Mouse (Mus musculus) gastrocnemius, postnatal 36 days (tissue): ENCODE results near the gene Stk32c. TPM values are rescaled to one million over a fixed set of nuclear protein-coding genes. Genes with fewer than 3 reads are reported as not detected.
A peak's percentile ranks its signal among the peaks of the same experiment; 100 is the strongest.

ENCODE experiments used
- DNase-seq, 2 experiments: peaks; one replicate each; pipeline ENCODE4 v3.0.0; 2022
- intact Hi-C: fragments of 180-260 bp; cut with DNase I; formaldehyde crosslinking; loops from one replicate; pipeline ENCODE4 v1.15.1; 2025
- total RNA-seq, 2 experiments: library from RNA; stranded (reverse); gene quantifications; 2 replicates each; pipeline ENCODE4 v1.2.3; 2021

Stk32c gene
- total RNA-seq, 2 experiments from 2014 or later = 0.10 to 0.38 TPM

- no peak for DNase-seq
- intact Hi-C loops = no loop called here
These were observed 56.6 kb downstream of the Stk32c start for GRCm38 (mm10) chr7:139156341-139157058.

GRCm38 (mm10) chr7:139152927-139153326 lies 60.2 kb downstream of the Stk32c start:
- intact Hi-C loops = no loop called here
- no peak for DNase-seq

GRCm38 (mm10) chr7:139151116-139151515 lies 62.0 kb downstream of the Stk32c start:
- no peak for DNase-seq
- intact Hi-C loops = no loop called here

DNA sequence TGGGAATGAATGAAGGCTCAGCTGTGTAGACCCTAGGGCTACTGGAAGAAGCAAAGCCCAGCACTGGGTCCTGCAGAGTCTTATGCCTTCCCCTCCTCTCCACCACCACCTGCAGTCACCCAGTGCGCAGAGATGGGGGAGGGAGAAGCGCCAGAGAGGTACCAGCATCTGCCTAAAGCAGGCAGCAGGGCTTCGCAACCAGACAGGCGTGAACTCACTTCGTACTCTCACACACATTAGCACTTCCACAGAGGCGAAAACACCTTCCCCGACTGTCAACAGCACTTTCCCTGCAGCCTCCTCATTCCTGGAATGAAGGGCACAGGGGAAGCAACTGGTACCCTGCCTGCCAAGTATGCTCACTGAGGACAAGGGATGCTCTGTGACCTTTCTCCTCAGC lies 63.7 kb downstream of the Stk32c start:
- intact Hi-C loops = no loop called here
- no peak for DNase-seq

DNA sequence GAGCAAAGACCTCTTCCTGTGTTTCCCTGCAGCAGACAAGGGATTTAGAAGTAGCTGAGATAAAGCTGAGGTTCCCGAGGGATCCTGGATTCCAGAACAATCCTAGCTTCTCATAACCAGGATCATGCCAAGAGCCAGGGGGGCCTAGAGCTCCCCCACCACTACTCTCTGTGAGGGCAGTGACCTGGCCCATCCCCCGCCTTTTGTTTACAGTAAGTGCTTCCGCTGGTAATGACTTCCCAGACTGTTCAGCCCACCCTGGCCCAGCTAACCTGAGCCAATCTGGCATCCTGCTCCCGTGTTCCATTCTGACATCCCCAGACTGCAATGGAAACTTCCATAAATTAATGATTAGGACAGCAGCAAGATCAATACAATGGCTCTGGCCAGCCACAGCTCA lies 65.7 kb downstream of the Stk32c start:
- no peak for DNase-seq
- intact Hi-C loops = no loop called here

- intact Hi-C loops = no loop called here
- no peak for DNase-seq
These were observed 67.2 kb downstream of the Stk32c start for GRCm38 (mm10) chr7:139145891-139146290.

GRCm38 (mm10) chr7:139143785-139144184 lies 69.3 kb downstream of the Stk32c start:
- no peak for DNase-seq
- intact Hi-C loops = no loop called here

GRCm38 (mm10) chr7:139139921-139140461 lies 73.1 kb downstream of the Stk32c start:
- DNase-seq = no peak
- intact Hi-C loops = no loop called here

GRCm38 (mm10) chr7:139136906-139137491 lies 76.1 kb downstream of the Stk32c start:
- intact Hi-C loops = no loop called here
- no peak for DNase-seq

DNA sequence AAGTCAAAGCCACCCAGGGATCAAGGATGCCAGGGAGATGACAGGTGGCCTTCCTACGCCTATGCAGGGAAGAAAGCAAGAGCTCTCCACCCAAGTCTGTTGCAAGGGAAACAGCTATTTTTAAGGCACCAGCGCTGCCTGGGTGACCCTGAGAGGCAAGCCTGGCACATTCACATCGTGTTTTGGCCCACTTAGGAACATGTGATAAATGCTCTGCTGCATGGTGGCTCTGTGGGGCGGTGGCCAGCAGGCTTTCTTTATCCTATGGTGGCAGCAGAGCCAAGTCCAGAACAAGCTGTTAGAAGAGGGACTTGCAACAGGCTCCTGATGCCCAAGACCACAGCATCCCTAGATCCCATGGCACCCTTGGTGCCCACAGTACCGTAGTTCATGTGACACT lies 77.9 kb downstream of the Stk32c start:
- no peak for DNase-seq
- intact Hi-C loops = no loop called here

DNA sequence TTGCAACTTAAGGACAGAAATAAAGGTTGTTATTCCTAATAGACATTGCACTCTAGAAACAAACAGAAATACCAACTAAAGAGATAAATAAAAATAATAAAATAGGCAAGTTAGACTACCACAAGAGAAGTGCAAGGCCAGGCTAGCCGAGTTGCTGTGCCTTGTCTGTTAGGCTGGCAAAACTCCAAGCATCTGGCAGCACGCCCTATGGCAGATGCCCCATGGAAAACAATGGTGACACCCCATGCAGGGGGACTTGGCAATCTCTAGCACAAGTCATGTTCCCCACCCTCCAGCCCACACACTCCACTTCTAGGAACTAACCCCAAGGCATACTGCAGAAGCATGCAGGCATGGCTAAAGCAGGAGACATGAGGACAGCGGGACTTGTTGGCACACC lies 79.7 kb downstream of the Stk32c start:
- DNase-seq = no peak
- intact Hi-C loops = no loop called here

GRCm38 (mm10) chr7:139131538-139131937 lies 81.6 kb downstream of the Stk32c start:
- intact Hi-C loops = no loop called here

DNA sequence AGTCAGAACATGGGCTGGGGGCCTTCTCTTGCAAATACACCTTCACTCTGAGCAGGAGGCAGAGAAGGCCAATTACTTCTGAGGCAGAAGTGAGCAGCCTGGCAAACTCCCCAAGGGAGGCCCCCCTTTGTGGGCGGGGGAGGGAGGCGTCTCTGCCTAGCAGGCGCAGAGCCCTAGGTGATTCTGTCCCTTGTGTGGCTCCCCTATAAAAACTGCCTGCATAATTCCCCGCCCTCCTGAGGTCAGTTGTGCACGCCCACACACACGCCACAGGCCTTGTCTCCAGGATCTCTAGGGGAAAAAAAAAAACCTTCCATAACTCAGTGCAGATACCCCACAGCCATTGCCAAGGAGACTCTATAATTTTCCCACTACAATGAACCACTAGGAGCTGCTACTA lies 82.7 kb downstream of the Stk32c start:
- no peak for DNase-seq
- intact Hi-C loops = no loop called here

More at GRCm38 (mm10) chr7:139131538-139131937, 81.6 kb downstream of the Stk32c start:
- DNase-seq = no peak

- intact Hi-C loops = no loop called here
- no peak for DNase-seq
These were observed 84.1 kb downstream of the Stk32c start for GRCm38 (mm10) chr7:139128994-139129393.

DNA sequence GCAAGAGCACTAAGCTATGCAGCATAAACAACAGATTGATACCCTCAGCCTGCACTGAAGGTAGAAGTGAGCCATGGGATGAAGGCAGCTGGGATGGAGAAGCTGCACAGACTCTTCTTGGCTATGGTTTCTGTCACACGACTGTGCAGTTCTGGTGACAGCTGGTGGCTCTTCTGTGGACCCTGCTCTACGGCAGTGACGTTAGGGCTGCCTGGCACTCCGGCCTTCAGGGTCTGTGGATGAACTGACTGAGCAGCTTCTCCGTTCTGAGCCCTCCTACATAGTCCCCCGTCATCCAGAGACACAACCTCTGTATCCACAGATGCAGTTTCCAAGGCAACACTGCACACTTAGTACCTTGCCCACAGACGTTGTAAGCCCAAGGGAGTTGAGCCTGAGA lies 86.6 kb downstream of the Stk32c start:
- intact Hi-C loops = no loop called here
- no peak for DNase-seq

DNA sequence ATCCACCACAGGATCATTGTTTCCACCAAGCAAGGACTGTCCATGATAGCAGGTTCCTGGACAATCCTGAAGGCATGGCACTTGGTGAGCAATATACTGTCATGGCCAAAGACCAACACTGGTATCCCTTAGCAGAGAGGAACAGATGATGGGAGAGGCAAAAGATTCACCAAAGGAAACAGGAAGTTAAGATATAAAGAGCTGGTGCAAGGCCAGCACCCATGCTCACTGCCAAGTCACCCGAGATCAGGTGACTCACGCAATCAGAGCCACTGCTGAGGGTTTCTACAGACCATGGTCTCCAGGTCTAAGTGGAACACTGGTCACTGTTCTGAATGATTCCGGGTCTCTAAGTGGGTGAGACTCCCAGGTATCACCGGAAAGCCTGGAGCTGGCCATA lies 87.2 kb downstream of the Stk32c start:
- intact Hi-C loops = no loop called here
- no peak for DNase-seq

- DNase-seq = no peak
- intact Hi-C loops = loop anchor here (5.0 kb wide), 2 partner anchors 83 to 168 kb away; no protein-coding TSS in a partner anchor
These were observed 93.3 kb downstream of the Stk32c start for GRCm38 (mm10) chr7:139119775-139120153.

- intact Hi-C loops = no loop called here
- DNase-seq = peak; percentile 64 to 73
These were observed 93.8 kb downstream of the Stk32c start for GRCm38 (mm10) chr7:139119152-139119774.

DNA sequence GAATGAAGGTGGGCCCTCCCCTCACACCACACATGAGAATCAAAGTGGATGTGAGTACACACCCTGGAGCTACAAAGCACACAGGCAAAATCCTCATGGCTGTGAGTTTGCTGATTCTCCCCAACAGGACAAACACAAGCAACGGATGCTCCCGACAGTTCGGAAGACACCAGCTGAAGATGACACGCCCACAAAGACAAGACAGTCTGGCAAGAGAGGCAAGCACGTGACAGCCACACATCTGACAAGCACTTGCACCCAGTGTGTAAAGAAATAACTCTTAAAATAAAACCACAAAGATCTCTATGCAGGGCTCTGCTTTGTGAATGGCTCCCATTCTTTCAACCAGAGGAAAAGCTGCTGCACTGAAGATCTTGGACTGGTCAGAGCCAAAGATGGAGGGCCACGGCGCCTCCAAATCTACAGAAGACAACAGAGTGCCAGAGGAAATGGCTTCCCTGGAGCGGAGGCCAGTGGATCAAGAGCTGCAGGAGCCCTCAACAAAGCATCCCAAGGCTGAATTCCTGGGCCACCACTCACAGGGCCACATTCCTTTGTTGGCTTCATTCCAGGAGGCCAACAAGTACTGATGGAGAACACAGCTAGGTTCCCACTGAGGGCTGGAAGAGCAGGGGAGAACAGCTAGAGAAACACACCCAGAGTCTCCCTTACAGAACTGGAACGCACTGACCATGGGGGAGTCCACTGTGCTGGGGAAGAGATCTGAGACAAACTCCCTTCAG lies 105.0 kb downstream of the Stk32c start:
- no peak for DNase-seq
- intact Hi-C loops = no loop called here

- intact Hi-C loops = no loop called here
- no peak for DNase-seq
These were observed 107.4 kb downstream of the Stk32c start for GRCm38 (mm10) chr7:139105705-139106104.

GRCm38 (mm10) chr7:139105076-139105475 lies 108.0 kb downstream of the Stk32c start:
- intact Hi-C loops = no loop called here
- no peak for DNase-seq
